Mouse (Mus musculus): ENCODE results near the gene Ehf. TPM values are rescaled to one million over a fixed set of nuclear protein-coding genes. Genes with fewer than 3 reads are reported as not detected.

Ehf gene
- polyA plus RNA-seq, 1 experiment from 2014 or later, result 23.5 TPM

DNA sequence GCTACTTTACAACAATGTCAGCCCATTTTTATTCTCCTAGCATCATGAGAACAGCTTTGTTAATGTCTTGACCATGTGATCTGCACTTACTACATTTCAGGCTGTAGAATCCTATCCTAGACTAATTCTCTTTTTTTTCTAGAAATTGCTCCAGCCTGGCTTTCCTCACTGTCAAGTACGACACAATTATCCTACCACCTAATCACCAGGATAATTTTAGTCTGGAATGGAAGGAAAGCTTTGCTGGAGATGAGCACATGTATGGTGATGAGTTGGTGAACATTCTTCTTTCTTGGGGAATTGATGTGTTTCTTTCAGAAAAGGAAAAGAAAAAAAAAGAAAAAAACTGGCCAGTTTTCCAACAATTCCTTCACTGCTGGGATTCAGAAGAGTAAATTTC is 28.8 kb downstream of the Ehf start:
- WGBS, result 75% methylated on average over 1 of the region's 1 CpGs
- Histone ChIP-seq H3K4me1 (replicated peaks; ENCODE audit: insufficient read depth, low read length) (no peaks in the 10 kb centered on the region), H3K9ac (ENCODE audit: low read depth, low read length) (no peak overlapping the region), H3K36me3 (ENCODE audit: insufficient read depth, low read length) (no peaks in the 10 kb centered on the region), H3K4me3 (replicated peaks; ENCODE audit: low read depth, low read length) (no peak overlapping the region), H3K27me3 (ENCODE audit: insufficient read depth, low read length) (no peaks in the 10 kb centered on the region), H3K9me3 (replicated peaks; ENCODE audit: low read length) (no peaks in the 10 kb centered on the region), H3K27ac (no peak overlapping the region), H3K4me2 (ENCODE audit: low read length) (no peak overlapping the region)
- DNase-seq (ENCODE audit: low spot score) (no peak), ATAC-seq (replicated peaks; ENCODE audit: low FRiP score, low read depth) (no peak)
- no peak for TF ChIP-seq CTCF (IDR thresholded peaks at IDR 0.05; ENCODE audit: low read depth)

- H3K36me3 ChIP-seq (ENCODE audit: insufficient read depth, low read length), result no peaks in the 10 kb centered on the region
- ATAC-seq (replicated peaks; ENCODE audit: low FRiP score, low read depth), result no peak
- no peak overlapping the region for H3K9ac ChIP-seq (ENCODE audit: low read depth, low read length)
- no peak overlapping the region for H3K4me3 ChIP-seq (replicated peaks; ENCODE audit: low read depth, low read length)
- H3K27me3 ChIP-seq (ENCODE audit: insufficient read depth, low read length), result no peaks in the 10 kb centered on the region
- no peak for TF ChIP-seq CTCF (IDR thresholded peaks at IDR 0.05; ENCODE audit: low read depth)
- H3K4me1 ChIP-seq (replicated peaks; ENCODE audit: insufficient read depth, low read length), result no peaks in the 10 kb centered on the region
- H3K4me2 ChIP-seq (ENCODE audit: low read length), result no peak overlapping the region
- H3K9me3 ChIP-seq (replicated peaks; ENCODE audit: low read length), result no peaks in the 10 kb centered on the region
- DNase-seq (ENCODE audit: low spot score), result no peak
- WGBS, result 79% methylated on average over 8 of the region's 8 CpGs
- H3K27ac ChIP-seq, result no peak overlapping the region
Observed at GRCm38 (mm10) chr2:103271481-103271880, 31.6 kb downstream of the Ehf start.

- Histone ChIP-seq H3K9ac (ENCODE audit: low read depth, low read length) (no peak overlapping the region), H3K27me3 (ENCODE audit: insufficient read depth, low read length) (no peaks in the 10 kb centered on the region), H3K27ac (no peak overlapping the region), H3K36me3 (ENCODE audit: insufficient read depth, low read length) (no peaks in the 10 kb centered on the region), H3K4me1 (replicated peaks; ENCODE audit: insufficient read depth, low read length) (no peaks in the 10 kb centered on the region), H3K4me3 (replicated peaks; ENCODE audit: low read depth, low read length) (no peak overlapping the region), H3K4me2 (ENCODE audit: low read length) (no peak overlapping the region), H3K9me3 (replicated peaks; ENCODE audit: low read length) (no peaks in the 10 kb centered on the region)
- ATAC-seq (replicated peaks; ENCODE audit: low FRiP score, low read depth) (no peak), DNase-seq (ENCODE audit: low spot score) (no peak)
- 78% methylated on average over 5 of the region's 5 CpGs for WGBS
- TF ChIP-seq CTCF (IDR thresholded peaks at IDR 0.05; ENCODE audit: low read depth), result no peak
Observed at GRCm38 (mm10) chr2:103270556-103271160, 32.4 kb downstream of the Ehf start.

GRCm38 (mm10) chr2:103239086-103239485 is 64.0 kb downstream of the Ehf start:
- ATAC-seq (replicated peaks; ENCODE audit: low FRiP score, low read depth) (no peak), DNase-seq (ENCODE audit: low spot score) (no peak)
- H3K4me3 ChIP-seq (replicated peaks; ENCODE audit: low read depth, low read length), result no peak overlapping the region
- 88% methylated on average over 4 of the region's 4 CpGs for WGBS
- no peak for TF ChIP-seq CTCF (IDR thresholded peaks at IDR 0.05; ENCODE audit: low read depth)
- H3K27ac ChIP-seq, result no peak overlapping the region
- no peaks in the 10 kb centered on the region for H3K9me3 ChIP-seq (replicated peaks; ENCODE audit: low read length)
- no peaks in the 10 kb centered on the region for H3K4me1 ChIP-seq (replicated peaks; ENCODE audit: insufficient read depth, low read length)
- H3K4me2 ChIP-seq (ENCODE audit: low read length), result no peak overlapping the region
- H3K36me3 ChIP-seq (ENCODE audit: insufficient read depth, low read length), result no peaks in the 10 kb centered on the region
- no peaks in the 10 kb centered on the region for H3K27me3 ChIP-seq (ENCODE audit: insufficient read depth, low read length)
- no peak overlapping the region for H3K9ac ChIP-seq (ENCODE audit: low read depth, low read length)

DNA sequence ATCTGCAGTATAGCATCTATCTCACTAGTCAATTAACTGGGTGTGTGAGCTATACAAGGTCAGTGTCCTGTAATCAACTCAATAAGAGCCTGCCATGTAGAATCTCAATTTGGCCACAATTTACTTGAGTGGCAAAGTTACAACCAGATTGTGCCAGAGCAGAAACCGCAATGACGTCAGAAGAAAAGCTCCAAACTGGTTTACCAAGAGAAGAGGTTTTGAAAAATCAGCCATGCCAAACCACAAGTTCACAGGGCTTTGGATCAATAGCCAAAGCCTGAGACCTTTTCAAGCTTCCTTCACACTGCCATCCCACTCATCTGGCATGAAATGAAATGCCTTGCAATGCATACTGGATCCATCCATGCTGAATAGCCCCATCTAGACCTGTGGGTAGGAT is 76.3 kb downstream of the Ehf start:
- DNase-seq (ENCODE audit: low spot score), result no peak
- Histone ChIP-seq H3K27me3 (ENCODE audit: insufficient read depth, low read length) (no peaks in the 10 kb centered on the region), H3K36me3 (ENCODE audit: insufficient read depth, low read length) (no peaks in the 10 kb centered on the region), H3K9ac (ENCODE audit: low read depth, low read length) (no peak overlapping the region), H3K9me3 (replicated peaks; ENCODE audit: low read length) (no peaks in the 10 kb centered on the region), H3K4me1 (replicated peaks; ENCODE audit: insufficient read depth, low read length) (no peaks in the 10 kb centered on the region), H3K4me2 (ENCODE audit: low read length) (no peak overlapping the region), H3K4me3 (replicated peaks; ENCODE audit: low read depth, low read length) (no peak overlapping the region), H3K27ac (no peak overlapping the region)
- no peak for ATAC-seq (replicated peaks; ENCODE audit: low FRiP score, low read depth)
- TF ChIP-seq CTCF (IDR thresholded peaks at IDR 0.05; ENCODE audit: low read depth), result no peak
- WGBS, result 96% methylated on average over 2 of the region's 2 CpGs

DNA sequence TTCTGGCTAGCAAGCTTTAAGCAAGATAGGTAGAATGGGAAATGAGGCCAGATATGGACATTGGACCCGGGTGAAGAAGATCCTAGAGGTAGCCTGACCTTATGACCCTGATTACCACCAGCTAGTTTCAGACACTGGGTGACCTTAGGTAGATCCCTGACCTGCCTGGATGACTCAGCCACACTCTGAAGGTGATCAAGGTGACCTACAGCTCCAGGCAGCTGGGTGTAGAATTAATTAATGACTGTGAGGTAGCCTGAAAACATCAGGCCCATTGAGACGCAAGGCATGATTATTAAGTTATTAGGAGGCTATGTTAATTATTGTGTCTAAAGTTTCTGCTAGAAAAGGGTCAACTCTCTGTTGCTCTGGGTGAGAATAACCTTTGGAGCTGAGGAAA is 82.2 kb downstream of the Ehf start:
- DNase-seq (ENCODE audit: low spot score) (no peak), ATAC-seq (replicated peaks; ENCODE audit: low FRiP score, low read depth) (no peak)
- no peaks in the 10 kb centered on the region for H3K9me3 ChIP-seq (replicated peaks; ENCODE audit: low read length)
- 80% methylated on average over 2 of the region's 2 CpGs for WGBS
- no peak overlapping the region for H3K4me2 ChIP-seq (ENCODE audit: low read length)
- no peaks in the 10 kb centered on the region for H3K4me1 ChIP-seq (replicated peaks; ENCODE audit: insufficient read depth, low read length)
- H3K27ac ChIP-seq, result no peak overlapping the region
- H3K36me3 ChIP-seq (ENCODE audit: insufficient read depth, low read length), result no peaks in the 10 kb centered on the region
- TF ChIP-seq CTCF (IDR thresholded peaks at IDR 0.05; ENCODE audit: low read depth), result no peak
- H3K27me3 ChIP-seq (ENCODE audit: insufficient read depth, low read length), result no peaks in the 10 kb centered on the region
- H3K4me3 ChIP-seq (replicated peaks; ENCODE audit: low read depth, low read length), result no peak overlapping the region
- no peak overlapping the region for H3K9ac ChIP-seq (ENCODE audit: low read depth, low read length)

DNA sequence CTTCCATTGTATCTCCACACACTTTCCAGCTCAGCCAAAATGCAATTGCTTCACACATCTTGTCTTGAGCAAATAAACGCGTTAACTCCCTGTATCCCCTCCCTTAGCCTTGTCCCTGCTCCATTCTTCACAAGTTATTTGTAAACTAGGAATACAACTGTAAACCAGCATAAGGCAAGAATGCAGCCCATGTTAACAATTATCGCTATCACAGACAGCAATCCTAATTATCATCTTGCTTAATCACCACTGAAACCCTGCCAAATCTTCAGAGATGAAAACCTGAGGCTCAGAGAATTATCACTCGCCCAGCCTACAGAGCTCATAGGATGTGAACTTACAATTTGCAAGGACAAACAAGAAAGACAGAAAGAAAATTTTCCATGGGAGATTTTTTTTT is 84.8 kb downstream of the Ehf start:
- H3K27me3 ChIP-seq (ENCODE audit: insufficient read depth, low read length), result no peaks in the 10 kb centered on the region
- no peak for ATAC-seq (replicated peaks; ENCODE audit: low FRiP score, low read depth)
- 89% methylated on average over 4 of the region's 4 CpGs for WGBS

More for the DNA sequence above, 84.8 kb downstream of the Ehf start:
- H3K9me3 ChIP-seq (replicated peaks; ENCODE audit: low read length), result no peaks in the 10 kb centered on the region
- H3K36me3 ChIP-seq (ENCODE audit: insufficient read depth, low read length), result no peaks in the 10 kb centered on the region
- no peak for DNase-seq (ENCODE audit: low spot score)
- no peak for TF ChIP-seq CTCF (IDR thresholded peaks at IDR 0.05; ENCODE audit: low read depth)
- no peaks in the 10 kb centered on the region for H3K4me1 ChIP-seq (replicated peaks; ENCODE audit: insufficient read depth, low read length)
- no peak overlapping the region for H3K4me2 ChIP-seq (ENCODE audit: low read length)
- no peak overlapping the region for H3K9ac ChIP-seq (ENCODE audit: low read depth, low read length)
- H3K4me3 ChIP-seq (replicated peaks; ENCODE audit: low read depth, low read length), result no peak overlapping the region
- H3K27ac ChIP-seq, result no peak overlapping the region
